Mouse (Mus musculus): ENCODE data around the gene Sept1.

DNA sequence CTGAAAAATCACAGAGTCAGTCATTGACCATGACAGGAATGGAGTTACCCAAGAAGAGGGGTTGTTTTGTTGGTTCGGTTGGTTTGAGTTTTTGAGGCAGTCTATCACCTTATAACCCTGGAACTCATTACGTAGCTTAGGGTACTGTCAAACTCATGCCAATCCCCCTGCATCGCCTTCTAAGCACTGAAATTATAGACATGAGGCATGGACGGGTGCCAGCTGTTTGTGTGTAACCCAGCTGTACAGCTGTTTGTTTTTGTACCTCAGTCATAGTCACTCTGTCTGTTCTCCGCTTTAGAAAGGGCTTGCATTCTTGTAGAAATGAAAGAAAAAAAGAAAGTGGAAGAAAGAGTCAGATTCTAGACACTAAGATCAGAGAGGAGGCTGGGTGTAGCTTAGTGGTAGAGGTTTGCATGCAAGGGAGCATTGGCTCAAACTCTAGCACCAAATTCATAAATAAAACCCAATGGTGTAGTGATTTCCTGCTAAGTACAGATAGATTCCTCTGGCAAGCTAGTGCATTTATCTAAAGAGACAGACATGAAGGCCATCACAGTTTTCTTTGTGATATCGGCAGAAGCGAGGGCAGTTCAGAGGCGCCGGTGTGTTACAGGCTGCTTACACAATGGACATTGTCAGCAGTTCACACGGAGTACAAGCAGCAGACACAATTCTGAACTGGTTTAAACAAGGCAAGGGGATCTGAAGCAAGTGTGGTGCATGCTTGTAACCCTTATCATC lies 29.5 kb upstream of the Sept1 start:
- TF ChIP-seq CTCF (IDR thresholded peaks at IDR 0.05; ENCODE audit: low read depth, low read length) (no peak), POLR2A (IDR thresholded peaks at IDR 0.05; ENCODE audit: borderline replicate concordance, low read depth, low read length) (no peak)

All from bone marrow macrophage, adult 2 months (primary cell).